Mouse (Mus musculus) splenic B cell, adult 2 months (primary cell): ENCODE measurements around the gene Pbsn.
"Not testable (repeated sequence)": the region's sequence is repeated elsewhere in the genome, so short reads cannot be mapped to it uniquely, and the experiment has no call there.

Source experiments
- DNase-seq: peaks from one replicate; pipeline ENCODE4 v3.0.0-alpha.2; 2011; ENCODE audit warnings: low read depth, low spot score
- H3K27me3 ChIP-seq: 2 replicates; pipeline ENCODE4 v1.6.1; 2012; ENCODE audit warnings: mild to moderate bottlenecking, low read length, moderate library complexity, mixed read lengths; ENCODE audit not compliant: control insufficient read depth, poor library complexity, insufficient read depth, severe bottlenecking
- H3K36me3 ChIP-seq: 2 replicates; pipeline ENCODE4 v1.6.1; 2012; ENCODE audit warnings: mild to moderate bottlenecking, low read length, moderate library complexity, mixed read lengths; ENCODE audit not compliant: control insufficient read depth, poor library complexity, insufficient read depth, severe bottlenecking

The Pbsn gene

DNA sequence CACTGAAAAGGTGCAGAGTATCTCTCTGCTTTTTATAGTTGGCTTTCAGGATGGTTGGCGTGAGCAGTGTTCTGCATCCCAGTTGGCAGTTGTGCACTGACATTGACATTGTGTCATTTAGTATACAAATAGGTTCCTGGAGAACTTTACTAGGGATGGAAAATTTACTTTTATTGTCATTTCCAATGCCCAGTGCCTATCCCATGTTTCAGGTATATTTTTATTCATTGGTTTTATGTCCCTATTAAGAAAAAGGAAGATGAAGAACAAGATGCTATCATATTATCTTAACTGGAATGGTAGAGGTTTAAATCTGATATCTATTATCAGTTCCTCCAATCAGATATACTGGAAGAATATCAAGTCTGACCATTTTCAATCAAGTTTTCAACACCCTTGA is at the start of gene Pbsn:
Pbsn (minus strand) TSS at position 101 of the 400 bp plus-strand sequence.
- DNase-seq, result no peak
- no peaks in the 10 kb centered on the region for H3K36me3 ChIP-seq
- no peaks in the 10 kb centered on the region for H3K27me3 ChIP-seq

GRCm38 (mm10) chrX:77880033-77880432 is 26.6 kb upstream of the Pbsn start:
- H3K36me3 ChIP-seq, DNase-seq, H3K27me3 ChIP-seq: not testable (repeated sequence)

DNA sequence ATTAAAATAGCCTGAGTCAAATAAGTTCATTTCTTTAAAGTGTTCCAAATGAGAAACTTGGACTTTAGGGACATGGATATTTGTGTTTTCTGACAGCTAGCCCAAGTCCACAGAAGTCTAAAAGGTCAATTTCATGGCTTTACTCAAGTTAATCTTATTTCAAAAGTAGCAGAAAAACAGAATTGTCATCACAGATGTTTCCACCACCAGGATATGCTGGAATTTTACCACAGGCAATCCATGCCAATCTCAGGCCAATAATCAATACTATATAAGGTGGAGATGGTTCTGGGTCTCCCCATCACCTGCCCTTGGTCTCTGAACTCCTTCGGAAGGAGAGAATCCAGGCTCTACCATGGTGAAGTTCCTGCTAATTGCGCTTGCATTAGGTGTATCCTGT is 11.0 kb upstream of the Pbsn start, which contains the start of gene Gm14744:
Gm14744 (plus strand) TSS at position 301 of the 400 bp plus-strand sequence.
- H3K27me3 ChIP-seq, H3K36me3 ChIP-seq, DNase-seq: not testable (repeated sequence)

GRCm38 (mm10) chrX:77812031-77812430 is 41.4 kb downstream of the Pbsn start:
- Histone ChIP-seq H3K36me3 (no peaks in the 10 kb centered on the region), H3K27me3 (no peaks in the 10 kb centered on the region)
- DNase-seq, result peak; percentile 15

DNA sequence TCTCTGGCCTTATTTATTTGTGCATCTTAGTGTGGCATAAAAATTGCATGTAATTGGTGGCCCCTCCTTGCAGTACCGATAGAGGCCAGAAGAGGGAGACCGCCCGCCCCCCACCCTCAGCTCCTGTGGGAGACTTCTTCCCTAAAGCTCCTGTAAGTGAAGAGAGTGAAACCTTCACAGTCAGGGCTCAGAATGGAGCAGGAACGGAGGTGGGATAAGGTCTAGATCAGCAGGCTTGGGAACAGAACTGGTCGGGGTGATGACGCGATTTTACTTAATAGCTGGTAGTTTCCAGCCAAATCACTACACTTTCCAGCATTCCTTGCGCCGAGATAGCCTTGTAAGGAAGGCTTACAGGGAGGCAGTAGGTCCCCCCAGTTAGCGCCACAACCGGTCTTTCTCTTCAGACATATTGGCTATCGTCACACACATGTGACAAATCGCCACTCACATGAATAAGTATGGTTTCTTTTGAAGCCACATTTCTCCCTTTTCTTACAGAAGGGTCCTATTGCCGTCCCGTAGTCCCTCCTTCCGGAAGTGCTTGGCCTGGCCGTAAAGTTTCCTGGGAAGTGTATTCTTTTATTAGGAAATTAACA is 42.7 kb downstream of the Pbsn start:
- DNase-seq, result peak; percentile 49
- Histone ChIP-seq H3K27me3 (no peaks in the 10 kb centered on the region), H3K36me3 (no peaks in the 10 kb centered on the region)

DNA sequence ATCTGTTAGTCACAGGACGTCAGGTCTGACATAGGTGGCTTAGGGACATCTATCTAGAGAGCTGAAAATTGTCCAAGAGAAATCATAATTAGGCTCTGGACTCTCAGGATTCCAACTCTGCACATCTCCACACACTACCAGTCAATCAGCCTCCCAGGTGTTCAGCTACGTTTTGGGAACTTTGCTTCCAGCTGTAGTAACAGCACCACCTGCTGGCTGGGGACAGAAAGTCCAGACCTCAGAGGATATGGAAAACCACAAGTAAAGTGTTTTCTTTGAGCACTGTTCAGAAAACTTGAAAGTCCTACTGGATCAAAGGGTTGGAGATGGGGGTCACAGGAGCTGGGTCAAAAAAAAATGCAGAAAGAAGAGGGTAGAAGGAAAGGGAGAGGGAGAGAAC is 44.8 kb downstream of the Pbsn start:
- H3K27me3 ChIP-seq, result no peaks in the 10 kb centered on the region
- peak; percentile 65 for DNase-seq

DNA sequence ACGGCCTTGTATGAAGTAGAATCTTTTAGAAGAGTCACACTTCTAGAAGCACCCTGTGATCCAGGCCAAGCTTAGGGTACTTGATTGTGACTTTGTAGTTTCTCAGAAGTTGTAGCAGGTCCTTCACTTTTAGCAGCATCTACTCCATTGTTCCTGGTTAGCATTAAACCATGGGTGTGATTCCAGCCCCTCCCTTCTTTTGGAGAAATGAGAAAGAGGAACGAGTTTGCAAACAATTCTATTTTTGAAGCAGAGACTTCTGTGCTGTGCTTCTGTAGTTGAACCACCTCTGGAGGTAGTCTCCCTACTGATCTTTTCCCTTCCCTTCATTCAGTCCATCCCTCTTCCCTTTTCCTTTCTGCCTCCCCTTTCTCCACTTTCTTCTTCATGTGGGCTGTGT is 51.1 kb downstream of the Pbsn start:
- DNase-seq, result no peak

More for the DNA sequence above, 44.8 kb downstream of the Pbsn start:
- no peaks in the 10 kb centered on the region for H3K36me3 ChIP-seq

GRCm38 (mm10) chrX:77801543-77801942 is 51.9 kb downstream of the Pbsn start:
- DNase-seq, result no peak
- Histone ChIP-seq H3K36me3 (no peaks in the 10 kb centered on the region), H3K27me3 (no peaks in the 10 kb centered on the region)

More for the DNA sequence above, 51.1 kb downstream of the Pbsn start:
- H3K27me3 ChIP-seq, result no peaks in the 10 kb centered on the region
- no peaks in the 10 kb centered on the region for H3K36me3 ChIP-seq

DNA sequence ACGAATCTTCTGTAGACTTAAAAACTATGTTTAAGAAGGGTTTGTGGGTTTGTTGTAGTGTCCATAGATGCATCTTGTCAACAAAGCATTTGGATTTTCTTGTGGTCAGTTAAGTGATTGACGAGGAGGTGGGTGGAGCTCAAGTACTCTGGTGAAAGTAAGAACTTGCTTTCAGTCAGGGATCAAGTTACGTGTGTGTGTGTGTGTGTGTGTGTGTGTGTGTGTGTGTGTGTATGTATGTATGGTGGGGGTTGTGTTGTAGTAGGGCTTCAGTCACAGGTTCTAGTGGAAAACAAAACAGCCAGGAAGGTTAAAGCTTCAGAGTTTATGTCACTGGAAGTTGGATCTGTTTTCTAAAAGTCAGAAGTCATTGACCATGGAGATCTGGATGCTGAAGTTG is 53.9 kb downstream of the Pbsn start:
- no peaks in the 10 kb centered on the region for H3K27me3 ChIP-seq
- H3K36me3 ChIP-seq, result no peaks in the 10 kb centered on the region
- no peak for DNase-seq

- Histone ChIP-seq H3K36me3 (no peaks in the 10 kb centered on the region), H3K27me3 (no peaks in the 10 kb centered on the region)
- DNase-seq, result no peak
Measured at GRCm38 (mm10) chrX:77797801-77798200, 55.6 kb downstream of the Pbsn start.

GRCm38 (mm10) chrX:77796916-77797315 is 56.5 kb downstream of the Pbsn start:
- no peak for DNase-seq
- Histone ChIP-seq H3K36me3 (no peaks in the 10 kb centered on the region), H3K27me3 (no peaks in the 10 kb centered on the region)

- H3K27me3 ChIP-seq, result no peaks in the 10 kb centered on the region
- H3K36me3 ChIP-seq, result no peaks in the 10 kb centered on the region
- DNase-seq, result peak; percentile 57
Measured at GRCm38 (mm10) chrX:77796238-77796835, 57.1 kb downstream of the Pbsn start, which contains the start of gene Prkx. Prkx (minus strand) TSS chrX:77796278.

GRCm38 (mm10) chrX:77795858-77796174 is 57.6 kb downstream of the Pbsn start:
- Histone ChIP-seq H3K36me3 (no peaks in the 10 kb centered on the region), H3K27me3 (no peaks in the 10 kb centered on the region)
- DNase-seq, result peak; percentile 91

DNA sequence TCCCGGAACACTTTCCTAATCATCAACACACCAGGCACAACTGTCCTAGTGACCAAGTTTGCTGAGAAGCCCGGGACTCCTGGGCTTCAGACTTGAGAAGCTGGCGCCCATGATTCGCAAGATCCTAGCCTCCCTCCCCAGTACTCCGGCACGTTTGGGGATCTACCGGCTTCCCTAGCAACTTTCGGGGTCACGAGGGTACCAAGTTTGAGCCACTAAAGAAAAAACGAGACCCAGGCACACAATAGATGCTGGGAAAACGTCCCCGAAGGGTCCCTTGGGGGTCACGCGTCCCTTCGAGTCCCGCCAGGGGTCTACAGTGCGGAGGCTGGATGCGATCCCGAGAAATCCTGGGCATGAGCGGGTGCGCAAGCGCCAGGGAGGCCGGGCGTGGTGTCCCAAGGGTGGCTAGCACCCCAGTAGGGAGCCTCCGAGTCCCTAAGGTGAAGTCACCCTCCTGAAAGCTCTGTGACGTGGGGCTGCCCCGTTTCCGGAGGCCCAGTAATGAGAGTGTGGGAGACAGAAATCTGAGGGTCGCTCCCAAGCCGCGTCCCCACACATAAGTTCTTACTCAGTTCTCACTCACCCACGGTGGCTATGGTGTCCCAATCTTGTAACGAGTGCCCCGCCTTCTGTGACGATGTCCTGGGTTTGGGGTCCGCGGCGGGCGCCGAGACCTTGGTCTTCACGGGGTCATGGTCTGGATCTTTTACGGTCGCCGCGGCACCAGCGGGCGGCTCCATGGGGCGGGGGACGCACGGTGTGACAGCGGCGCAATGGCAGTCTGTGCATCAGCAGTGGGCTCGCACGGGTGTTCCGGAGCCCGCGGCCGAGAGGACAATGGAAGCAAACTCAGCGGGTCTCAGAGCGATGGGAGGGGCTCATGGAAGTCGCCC is 58.2 kb downstream of the Pbsn start:
- no peaks in the 10 kb centered on the region for H3K36me3 ChIP-seq
- no peaks in the 10 kb centered on the region for H3K27me3 ChIP-seq
- DNase-seq, result peak; percentile 58

- no peaks in the 10 kb centered on the region for H3K27me3 ChIP-seq
- H3K36me3 ChIP-seq, result no peaks in the 10 kb centered on the region
- DNase-seq, result no peak
Measured at GRCm38 (mm10) chrX:77788675-77789074, 64.7 kb downstream of the Pbsn start.
